Mouse (Mus musculus) MEL (cell line): Measurements from ENCODE around the gene Ccdc167. TPM values are rescaled to one million over a fixed set of nuclear protein-coding genes. Genes with fewer than 3 reads are reported as not detected.
A peak's percentile ranks its signal among the peaks of the same experiment; 100 is the strongest.

Experiments used
- DNase-seq: peaks from one replicate; pipeline ENCODE4 v3.0.0; 2011; ENCODE audit warnings: low read depth, low spot score
- H3K27ac ChIP-seq: 2 replicates; pipeline ENCODE4 v1.5.1; 2012; ENCODE audit warnings: low read depth, mild to moderate bottlenecking, control low read depth, low read length, moderate library complexity; ENCODE audit not compliant: control insufficient read depth
- H3K27me3 ChIP-seq, 2 experiments: fragments of 150-350 bp in 1 of 2; sonication (generic) in 1 of 2; 2 replicates each; pipeline ENCODE4 v1.6.1; 2012; ENCODE audit warnings: low read length in 2 of 2, mild to moderate bottlenecking in 2 of 2, improper control_type of control experiment in 1 of 2, moderate library complexity in 1 of 2; ENCODE audit not compliant: insufficient read depth in 2 of 2, control insufficient read depth in 1 of 2
- H3K36me3 ChIP-seq, 2 experiments: 2 replicates each; pipeline ENCODE4 v1.6.1; 2012 to 2014; ENCODE audit warnings: low read length in 2 of 2, improper control_type of control experiment in 1 of 2, inconsistent platforms in 1 of 2, mild to moderate bottlenecking in 1 of 2; ENCODE audit not compliant: insufficient read depth in 2 of 2, control insufficient read depth in 1 of 2
- H3K4me1 ChIP-seq, 2 experiments: fragments of 150-350 bp in 1 of 2; sonication (generic) in 1 of 2; 2 replicates each; pipeline ENCODE4 v1.6.1; 2012; ENCODE audit warnings: low read length in 2 of 2, improper control_type of control experiment in 1 of 2, mild to moderate bottlenecking in 1 of 2; ENCODE audit not compliant: insufficient read depth in 2 of 2, control insufficient read depth in 1 of 2
- H3K4me3 ChIP-seq, 2 experiments: fragments of 150-350 bp in 1 of 2; sonication (generic) in 1 of 2; 2 replicates each; pipeline ENCODE4 v1.5.1; 2012; ENCODE audit warnings: low read depth in 2 of 2, low read length in 2 of 2, mild to moderate bottlenecking in 2 of 2, moderate library complexity in 2 of 2, control low read depth in 1 of 2, improper control_type of control experiment in 1 of 2; ENCODE audit not compliant: control insufficient read depth in 1 of 2, insufficient read depth in 1 of 2
- H3K79me2 ChIP-seq: 2 replicates; pipeline ENCODE4 v1.6.1; 2012; ENCODE audit warnings: mild to moderate bottlenecking, low read length, moderate library complexity; ENCODE audit not compliant: control insufficient read depth, poor library complexity, insufficient read depth
- H3K9ac ChIP-seq: 2 replicates; pipeline ENCODE4 v1.6.1; 2012; ENCODE audit warnings: low read depth, mild to moderate bottlenecking, control low read depth, low read length, moderate library complexity; ENCODE audit not compliant: control insufficient read depth, poor library complexity, severe bottlenecking
- H3K9me3 ChIP-seq: fragments of 150-350 bp; sonication (generic); replicated peaks from 2 replicates; pipeline ENCODE4 v1.6.1; 2012; ENCODE audit warnings: mild to moderate bottlenecking, low read length, improper control_type of control experiment, moderate library complexity; ENCODE audit not compliant: insufficient read depth
- CHD1 ChIP-seq: IDR thresholded peaks from 2 replicates; pipeline ENCODE4 v1.6.1; 2012; ENCODE audit warnings: low read depth, mild to moderate bottlenecking, inconsistent platforms, low read length, improper control_type of control experiment
- CHD2 ChIP-seq: IDR thresholded peaks from 2 replicates; pipeline ENCODE4 v1.6.1; 2011; ENCODE audit warnings: low read length, improper control_type of control experiment
- CTCF ChIP-seq, 3 experiments: IDR thresholded peaks in 2 of 3; conservative IDR thresholded peaks in 1 of 3; 2 replicates each; pipeline ENCODE4 v1.5.1; 2011 to 2012; ENCODE audit warnings: low read length in 3 of 3, low read depth in 2 of 3, mild to moderate bottlenecking in 2 of 3, improper control_type of control experiment in 1 of 3, inconsistent platforms in 1 of 3, mixed read lengths in 1 of 3, moderate library complexity in 1 of 3; ENCODE audit not compliant: control insufficient read depth in 1 of 3, insufficient read depth in 1 of 3, poor library complexity in 1 of 3, severe bottlenecking in 1 of 3
- E2F4 ChIP-seq: IDR thresholded peaks from 2 replicates; pipeline ENCODE4 v1.6.1; 2011; ENCODE audit warnings: low read depth, low read length, improper control_type of control experiment, borderline replicate concordance
- ELF1 ChIP-seq: IDR thresholded peaks from 2 replicates; pipeline ENCODE4 v1.6.1; 2014; ENCODE audit warnings: low read depth, mild to moderate bottlenecking, inconsistent platforms, low read length, improper control_type of control experiment, moderate library complexity
- EP300 ChIP-seq, 2 experiments: IDR thresholded peaks; 2 replicates each; pipeline ENCODE4 v1.6.1; 2011; ENCODE audit warnings: improper control_type of control experiment in 2 of 2, low read length in 2 of 2, low read depth in 1 of 2, mild to moderate bottlenecking in 1 of 2
- GABPA ChIP-seq: IDR thresholded peaks from 2 replicates; pipeline ENCODE4 v1.6.1; 2012; ENCODE audit warnings: low read depth, mild to moderate bottlenecking, inconsistent platforms, low read length, improper control_type of control experiment, moderate library complexity
- GATA1 ChIP-seq: IDR thresholded peaks from 2 replicates; pipeline ENCODE4 v1.6.1; 2011; ENCODE audit warnings: low read depth, low read length, improper control_type of control experiment
- HCFC1 ChIP-seq: IDR thresholded peaks from 2 replicates; pipeline ENCODE4 v1.6.1; 2012; ENCODE audit warnings: low read depth, mild to moderate bottlenecking, inconsistent platforms, low read length, improper control_type of control experiment, moderate library complexity
- JUND ChIP-seq: IDR thresholded peaks from 2 replicates; pipeline ENCODE4 v1.6.1; 2011; ENCODE audit warnings: low read depth, mild to moderate bottlenecking, improper control_type of control experiment, low read length
- KAT2A ChIP-seq: conservative IDR thresholded peaks from 2 replicates; pipeline ENCODE4 v1.6.1; 2012; ENCODE audit warnings: low read depth, low read length, improper control_type of control experiment, inconsistent platforms
- MAX ChIP-seq: IDR thresholded peaks from 2 replicates; pipeline ENCODE4 v1.6.1; 2011; ENCODE audit warnings: low read length, improper control_type of control experiment
- MAZ ChIP-seq: IDR thresholded peaks from 2 replicates; pipeline ENCODE4 v1.6.1; 2012; ENCODE audit warnings: low read depth, mild to moderate bottlenecking, inconsistent platforms, low read length, improper control_type of control experiment
- MEF2A ChIP-seq: IDR thresholded peaks from 2 replicates; pipeline ENCODE4 v1.6.1; 2014; ENCODE audit warnings: low read depth, mild to moderate bottlenecking, inconsistent platforms, low read length, improper control_type of control experiment; ENCODE audit not compliant: poor library complexity, insufficient replicate concordance, severe bottlenecking; ENCODE audit errors: extremely low read depth
- MYB ChIP-seq: IDR thresholded peaks from 2 replicates; pipeline ENCODE4 v1.6.1; 2011; ENCODE audit warnings: mild to moderate bottlenecking, low read depth, low read length, improper control_type of control experiment
- MYC ChIP-seq: IDR thresholded peaks from 2 replicates; pipeline ENCODE4 v1.6.1; 2011; ENCODE audit warnings: low read depth, mild to moderate bottlenecking, low read length, improper control_type of control experiment, moderate library complexity
- NRF1 ChIP-seq: IDR thresholded peaks from 2 replicates; pipeline ENCODE4 v1.6.1; 2014; ENCODE audit warnings: low read depth, mild to moderate bottlenecking, inconsistent platforms, low read length, improper control_type of control experiment, moderate library complexity; ENCODE audit not compliant: poor library complexity, insufficient read depth, severe bottlenecking
- POLR2A ChIP-seq, 2 experiments: IDR thresholded peaks; 2 replicates each; pipeline ENCODE4 v1.6.1; 2011 to 2012; ENCODE audit warnings: low read length in 2 of 2, mild to moderate bottlenecking in 2 of 2, control low read depth in 1 of 2, improper control_type of control experiment in 1 of 2, low read depth in 1 of 2, moderate library complexity in 1 of 2; ENCODE audit not compliant: control insufficient read depth in 1 of 2, insufficient read depth in 1 of 2, poor library complexity in 1 of 2
- POLR2AphosphoS2 ChIP-seq: IDR thresholded peaks from 2 replicates; pipeline ENCODE4 v1.6.1; 2011; ENCODE audit warnings: low read length, improper control_type of control experiment
- POLR2AphosphoS5 ChIP-seq: IDR thresholded peaks from 2 replicates; pipeline ENCODE4 v1.6.1; 2012; ENCODE audit warnings: low read depth, borderline replicate concordance, mild to moderate bottlenecking, inconsistent platforms, low read length, moderate library complexity, mixed read lengths
- RAD21 ChIP-seq: IDR thresholded peaks from 2 replicates; pipeline ENCODE4 v1.6.1; 2011; ENCODE audit warnings: mild to moderate bottlenecking, low read depth, low read length, improper control_type of control experiment
- RCOR1 ChIP-seq: IDR thresholded peaks from 2 replicates; pipeline ENCODE4 v1.6.1; 2012; ENCODE audit warnings: low read depth, mild to moderate bottlenecking, inconsistent platforms, low read length, improper control_type of control experiment
- SIN3A ChIP-seq: IDR thresholded peaks from 2 replicates; pipeline ENCODE4 v1.6.1; 2012; ENCODE audit warnings: low read length, improper control_type of control experiment, inconsistent platforms
- SMC3 ChIP-seq: IDR thresholded peaks from 2 replicates; pipeline ENCODE4 v1.6.1; 2011; ENCODE audit warnings: low read depth, low read length, improper control_type of control experiment
- USF1 ChIP-seq: IDR thresholded peaks from 2 replicates; pipeline ENCODE4 v1.6.1; 2014; ENCODE audit warnings: low read depth, mild to moderate bottlenecking, inconsistent platforms, low read length, improper control_type of control experiment, moderate library complexity
- USF2 ChIP-seq, 2 experiments: IDR thresholded peaks; 2 replicates each; pipeline ENCODE4 v1.6.1; 2011 to 2012; ENCODE audit warnings: improper control_type of control experiment in 2 of 2, low read length in 2 of 2, borderline replicate concordance in 1 of 2, inconsistent platforms in 1 of 2, low read depth in 1 of 2, mild to moderate bottlenecking in 1 of 2; ENCODE audit not compliant: insufficient read depth in 1 of 2
- ZC3H11A ChIP-seq: IDR thresholded peaks from 2 replicates; pipeline ENCODE4 v1.6.1; 2012; ENCODE audit warnings: low read depth, mild to moderate bottlenecking, inconsistent platforms, low read length, improper control_type of control experiment
- ZKSCAN1 ChIP-seq: IDR thresholded peaks from 2 replicates; pipeline ENCODE4 v1.6.1; 2012; ENCODE audit warnings: low read depth, mild to moderate bottlenecking, inconsistent platforms, low read length, improper control_type of control experiment, moderate library complexity
- ZMIZ1 ChIP-seq: IDR thresholded peaks from 2 replicates; pipeline ENCODE4 v1.6.1; 2012; ENCODE audit warnings: low read depth, mild to moderate bottlenecking, inconsistent platforms, low read length, improper control_type of control experiment, moderate library complexity
- ZNF384 ChIP-seq: IDR thresholded peaks from 2 replicates; pipeline ENCODE4 v1.6.1; 2012; ENCODE audit warnings: low read depth, mild to moderate bottlenecking, inconsistent platforms, low read length, improper control_type of control experiment
- polyA plus RNA-seq, 2 experiments: library from polyadenylated mRNA; stranded (reverse) in 1 of 2; unstranded in 1 of 2; fragments of >175 nt in 1 of 2; fragments of >200 nt in 1 of 2; gene quantifications; 2 replicates each; pipeline versions ENCODE4 v1.2.1 to v1.2.4; 2012; ENCODE audit warnings: low replicate concordance in 2 of 2, low read depth in 1 of 2; ENCODE audit not compliant: insufficient read length in 2 of 2, insufficient read depth in 1 of 2, missing spikeins in 1 of 2
- total RNA-seq: library from RNA; depleted of rRNA; stranded (reverse); fragments of 300-350 nt; gene quantifications from 2 replicates; pipeline ENCODE4 v1.2.3, GENCODE M21; 2012

The Ccdc167 gene
- total and polyA plus RNA-seq, 3 experiments, result 12.1 to 13.4 TPM; not detected in 1

- no peak for TF ChIP-seq MYC
- no peak for TF ChIP-seq USF1
- TF ChIP-seq RCOR1, result no peak
- no peak for TF ChIP-seq POLR2AphosphoS2
- no peak for TF ChIP-seq KAT2A
- no peak for TF ChIP-seq GABPA
- TF ChIP-seq ZNF384, result no peak
- no peak for TF ChIP-seq E2F4
- TF ChIP-seq JUND, result no peak
- no peak for TF ChIP-seq RAD21
- TF ChIP-seq POLR2AphosphoS5, result no peak
- TF ChIP-seq SIN3A, result no peak
- H3K27me3 ChIP-seq, result no peaks in the 10 kb centered on the region
- H3K4me1 ChIP-seq, result peaks cover 2 to 4% of the 10 kb centered on the region in 2 experiments; a peak in 3 of 4 replicates
- H3K27ac ChIP-seq, result no peak overlapping the region
- no peak overlapping the region for H3K4me3 ChIP-seq
- no peak overlapping the region for H3K9ac ChIP-seq
- H3K9me3 ChIP-seq, result no peaks in the 10 kb centered on the region
- no peak for DNase-seq
- H3K36me3 ChIP-seq, result 0 out of 4 replicates have a peak, but pooled peaks cover 0 to 3% of the 10 kb centered on the region in 2 experiments
- no peaks in the 10 kb centered on the region for H3K79me2 ChIP-seq
These were observed 13.8 kb upstream of the Ccdc167 start for GRCm38 (mm10) chr17:29730510-29731265.

GRCm38 (mm10) chr17:29728082-29728481 is 11.2 kb upstream of the Ccdc167 start:
- H3K9ac ChIP-seq, result no peak overlapping the region; the same call in 1 of the 2 replicates
- H3K79me2 ChIP-seq, result no peaks in the 10 kb centered on the region
- H3K27me3 ChIP-seq, result no peaks in the 10 kb centered on the region
- peaks cover 2 to 11% of the 10 kb centered on the region in 2 experiments for H3K4me1 ChIP-seq
- DNase-seq, result peak; percentile 62
- TF ChIP-seq CHD1, result no peak
- no peak for TF ChIP-seq GABPA
- TF ChIP-seq MAZ, result peak; percentile 66; the same call in 1 of the 2 replicates
- TF ChIP-seq SMC3, result no peak
- no peak for TF ChIP-seq MEF2A
- TF ChIP-seq MYC, result no peak
- no peak for TF ChIP-seq USF1
- 0 out of 2 replicates have a peak, but pooled peaks have one; percentile 15 for TF ChIP-seq HCFC1
- no peak for TF ChIP-seq E2F4
- no peak for TF ChIP-seq ZC3H11A
- no peak for TF ChIP-seq GATA1
- no peak for TF ChIP-seq ZMIZ1
- no peak for TF ChIP-seq CHD2
- no peak; the same call in 1 of the 2 replicates for TF ChIP-seq ELF1
- TF ChIP-seq POLR2A (IDR thresholded peaks at IDR 0.05; ENCODE audit: control insufficient read depth in 1 of 2, insufficient read depth in 1 of 2, low read depth in 1 of 2, low read length in 2 of 2, poor library complexity in 1 of 2), result no peak
- no peak for TF ChIP-seq MYB
- no peak for TF ChIP-seq EP300 (IDR thresholded peaks at IDR 0.05; ENCODE audit: low read depth in 1 of 2, low read length in 2 of 2)
- TF ChIP-seq MAX, result no peak
- TF ChIP-seq ZKSCAN1, result no peak
- no peak for TF ChIP-seq USF2 (IDR thresholded peaks at IDR 0.05; ENCODE audit: borderline replicate concordance in 1 of 2, insufficient read depth in 1 of 2, low read depth in 1 of 2, low read length in 2 of 2)
- no peak for TF ChIP-seq NRF1
- peak; percentile 17 to 68 (median 60); a peak in 4 of 6 replicates for TF ChIP-seq CTCF (IDR thresholded peaks at IDR 0.05 in 2 of 3, conservative IDR thresholded peaks at IDR 0.05 in 1 of 3; ENCODE audit: control insufficient read depth in 1 of 3, insufficient read depth in 1 of 3, low read depth in 2 of 3, low read length in 3 of 3, poor library complexity in 1 of 3, severe bottlenecking in 1 of 3)
- no peaks in the 10 kb centered on the region for H3K9me3 ChIP-seq
- H3K27ac ChIP-seq, result no peak overlapping the region
- 0 out of 4 replicates have a peak, but pooled peaks cover 0 to 3% of the 10 kb centered on the region in 2 experiments for H3K36me3 ChIP-seq
- H3K4me3 ChIP-seq, result peak overlapping the region; percentile 16 to 29; a peak in 2 of 4 replicates
